Mouse (Mus musculus): ENCODE data around the gene Rcan2. TPM values are rescaled to one million over a fixed set of nuclear protein-coding genes. Genes with fewer than 3 reads are reported as not detected.
A peak's percentile ranks its signal among the peaks of the same experiment; 100 is the strongest.

Rcan2 gene
- polyA plus RNA-seq, 1 experiment from 2014 or later = 14.5 TPM

DNA sequence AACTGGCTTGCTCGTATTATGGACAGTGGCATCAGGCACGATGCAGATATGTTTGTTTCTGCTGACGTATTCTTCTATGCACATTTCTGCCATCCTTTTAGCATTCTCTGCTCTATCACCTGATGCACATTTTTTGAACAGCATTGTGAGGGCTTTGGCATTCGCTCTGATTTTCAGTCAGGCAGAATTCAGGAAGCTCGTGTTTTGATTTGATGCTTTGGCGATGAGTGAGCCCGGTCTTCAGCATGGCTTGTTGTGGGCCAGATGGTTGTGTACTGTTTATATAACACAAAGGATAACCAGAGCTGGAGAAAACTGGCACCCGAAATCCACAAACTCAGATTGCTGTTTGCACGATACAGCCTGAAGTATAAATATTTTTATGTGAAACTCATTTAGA, 39.1 kb downstream of the Rcan2 start:
- H3K27ac ChIP-seq = no peak overlapping the region
- DNase-seq (ENCODE audit: low spot score) = no peak
- 0 out of 2 replicates have a peak, but pooled peaks cover 2% of the 10 kb centered on the region for H3K36me3 ChIP-seq
- H3K9me3 ChIP-seq = no peaks in the 10 kb centered on the region
- H3K27me3 ChIP-seq (ENCODE audit: insufficient read depth, poor library complexity, severe bottlenecking) = no peaks in the 10 kb centered on the region
- no peaks in the 10 kb centered on the region for H3K4me1 ChIP-seq
- no peak overlapping the region for H3K4me3 ChIP-seq
- WGBS = 83% methylated on average over 9 of the region's 9 CpGs

DNA sequence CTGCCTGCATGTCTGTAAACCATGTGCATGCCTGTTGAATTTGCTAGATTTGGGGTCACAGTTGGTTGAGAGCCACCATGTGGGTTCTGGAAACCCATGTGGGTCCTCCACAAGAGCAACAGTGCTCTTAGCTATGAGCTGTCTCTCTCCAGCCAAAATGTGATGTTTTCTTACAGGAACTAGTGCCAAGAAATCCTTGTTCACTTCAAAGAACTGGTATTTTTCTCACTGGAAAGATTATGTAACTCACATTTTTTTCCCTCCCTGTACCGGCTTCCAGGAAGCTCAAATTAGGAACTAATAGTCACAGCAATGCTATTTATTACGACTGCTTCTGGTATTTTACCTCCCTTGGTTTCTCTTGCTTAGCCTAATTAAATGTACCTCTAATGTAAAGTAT, 45.6 kb downstream of the Rcan2 start:
- no peaks in the 10 kb centered on the region for H3K9me3 ChIP-seq

GRCm38 (mm10) chr17:43848903-43849302, 47.8 kb downstream of the Rcan2 start:
- Histone ChIP-seq H3K27ac (no peak overlapping the region), H3K4me3 (no peak overlapping the region), H3K36me3 (no peaks in the 10 kb centered on the region), H3K27me3 (ENCODE audit: insufficient read depth, poor library complexity, severe bottlenecking) (no peaks in the 10 kb centered on the region), H3K9me3 (no peaks in the 10 kb centered on the region), H3K4me1 (0 out of 2 replicates have a peak, but pooled peaks cover 5% of the 10 kb centered on the region)
- 67% methylated on average over 3 of the region's 3 CpGs for WGBS
- no peak for DNase-seq (ENCODE audit: low spot score)

More for the DNA sequence above, 45.6 kb downstream of the Rcan2 start:
- 71% methylated on average over 2 of the region's 2 CpGs for WGBS
- H3K27me3 ChIP-seq (ENCODE audit: insufficient read depth, poor library complexity, severe bottlenecking) = no peaks in the 10 kb centered on the region
- H3K36me3 ChIP-seq = no peaks in the 10 kb centered on the region
- no peak overlapping the region for H3K4me3 ChIP-seq
- DNase-seq (ENCODE audit: low spot score) = no peak
- no peak overlapping the region for H3K27ac ChIP-seq
- 0 out of 2 replicates have a peak, but pooled peaks cover 5% of the 10 kb centered on the region for H3K4me1 ChIP-seq

DNA sequence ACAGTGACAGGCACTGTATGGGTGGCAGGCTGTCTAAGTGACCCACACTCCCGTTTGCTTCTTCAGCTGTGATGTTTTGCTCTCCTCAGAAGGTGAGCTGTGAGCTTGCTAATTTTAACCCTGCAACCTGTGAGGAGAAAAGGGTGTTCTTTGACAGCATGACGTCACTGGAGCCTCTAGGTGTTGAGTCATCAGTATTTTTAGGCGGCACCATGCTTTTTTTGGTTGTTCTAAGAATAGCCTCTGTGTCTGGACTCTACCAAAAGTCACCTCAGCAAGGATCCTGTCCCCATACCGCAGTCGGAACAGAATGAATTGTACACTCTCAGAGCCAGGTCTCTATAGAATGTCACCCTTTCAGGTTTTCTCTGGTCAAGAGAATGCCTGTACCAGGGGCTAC, 54.0 kb downstream of the Rcan2 start:
- no peaks in the 10 kb centered on the region for H3K9me3 ChIP-seq
- H3K4me3 ChIP-seq = no peak overlapping the region; the same call in 1 of the 2 replicates
- peak overlapping the region; percentile 77 for H3K27ac ChIP-seq
- 42% methylated on average over 5 of the region's 5 CpGs for WGBS
- peaks cover 12% of the 10 kb centered on the region for H3K4me1 ChIP-seq
- no peaks in the 10 kb centered on the region for H3K36me3 ChIP-seq
- no peak for DNase-seq (ENCODE audit: low spot score)
- H3K27me3 ChIP-seq (ENCODE audit: insufficient read depth, poor library complexity, severe bottlenecking) = no peaks in the 10 kb centered on the region

DNA sequence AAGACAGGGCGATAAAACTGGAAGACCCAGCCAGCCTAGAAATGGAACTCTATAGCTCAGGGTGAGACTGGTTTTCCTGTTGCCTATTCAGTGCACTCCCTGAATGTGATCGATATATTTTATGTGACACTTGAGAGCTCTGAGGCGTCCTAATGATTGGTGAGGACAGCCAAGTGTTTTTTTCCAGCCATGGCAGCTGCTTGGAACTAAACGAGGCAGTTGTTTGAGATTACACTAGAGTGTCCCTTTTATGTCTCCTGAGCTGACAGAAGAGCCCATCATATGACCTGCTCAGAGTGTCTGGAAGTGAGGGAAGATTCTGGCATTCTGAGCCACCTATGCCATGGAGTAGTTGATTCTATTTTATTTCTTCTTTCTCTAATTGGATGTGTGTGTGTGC, 54.9 kb downstream of the Rcan2 start:
- Histone ChIP-seq H3K4me3 (no peak overlapping the region), H3K36me3 (no peaks in the 10 kb centered on the region), H3K27ac (peak overlapping the region; percentile 77), H3K9me3 (no peaks in the 10 kb centered on the region), H3K4me1 (peaks cover 12% of the 10 kb centered on the region), H3K27me3 (ENCODE audit: insufficient read depth, poor library complexity, severe bottlenecking) (no peaks in the 10 kb centered on the region)
- WGBS = 49% methylated on average over 4 of the region's 4 CpGs
- no peak for DNase-seq (ENCODE audit: low spot score)

DNA sequence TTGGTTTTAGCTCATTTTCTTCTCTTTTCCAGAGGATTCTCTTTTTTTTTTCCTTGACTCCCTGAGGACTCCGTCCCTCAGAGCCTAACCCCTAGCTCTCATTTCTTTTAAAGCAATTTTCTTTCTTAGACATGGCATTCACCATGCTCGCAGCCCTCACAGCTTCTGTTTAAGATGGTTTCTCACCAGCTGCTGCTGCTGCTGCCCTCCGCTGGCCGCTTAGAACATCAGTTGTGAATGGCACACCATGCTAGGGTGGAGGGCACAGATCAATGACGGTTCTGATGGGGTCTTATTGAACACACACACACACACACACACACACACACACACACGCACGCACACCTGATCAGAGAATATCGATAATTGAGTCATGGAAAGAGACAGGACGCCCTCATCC, 67.7 kb downstream of the Rcan2 start:
- no peaks in the 10 kb centered on the region for H3K27me3 ChIP-seq (ENCODE audit: insufficient read depth, poor library complexity, severe bottlenecking)
- WGBS = 81% methylated on average over 9 of the region's 9 CpGs
- no peak for DNase-seq (ENCODE audit: low spot score)

DNA sequence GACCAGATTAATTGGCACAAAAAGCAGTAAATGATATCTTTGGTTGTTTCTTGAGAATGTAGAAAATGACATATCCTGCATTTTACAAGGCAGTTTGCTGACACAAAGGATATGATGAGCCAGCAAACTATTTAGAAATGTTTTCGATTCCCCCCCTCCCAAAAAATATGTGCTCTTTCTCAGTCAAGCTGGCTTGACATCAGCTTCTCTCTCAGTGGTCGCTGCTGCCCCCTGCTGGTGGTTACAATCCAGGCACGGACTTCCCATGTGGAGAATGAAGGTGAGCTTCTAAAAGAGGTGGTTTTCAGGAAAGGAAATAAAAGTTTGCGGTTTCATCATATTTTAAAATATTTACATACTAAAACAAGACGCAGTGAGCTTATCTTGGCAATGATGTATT, 68.5 kb downstream of the Rcan2 start:
- WGBS = 20% methylated on average over 5 of the region's 5 CpGs
- DNase-seq (ENCODE audit: low spot score) = no peak
- no peaks in the 10 kb centered on the region for H3K27me3 ChIP-seq (ENCODE audit: insufficient read depth, poor library complexity, severe bottlenecking)
- no peaks in the 10 kb centered on the region for H3K36me3 ChIP-seq
- H3K4me1 ChIP-seq = peaks cover 5% of the 10 kb centered on the region
- H3K4me3 ChIP-seq = no peak overlapping the region
- H3K27ac ChIP-seq = no peak overlapping the region
- no peaks in the 10 kb centered on the region for H3K9me3 ChIP-seq

More for the DNA sequence above, 67.7 kb downstream of the Rcan2 start:
- Histone ChIP-seq H3K36me3 (no peaks in the 10 kb centered on the region), H3K9me3 (no peaks in the 10 kb centered on the region), H3K4me3 (no peak overlapping the region), H3K27ac (no peak overlapping the region), H3K4me1 (peaks cover 3% of the 10 kb centered on the region)

DNA sequence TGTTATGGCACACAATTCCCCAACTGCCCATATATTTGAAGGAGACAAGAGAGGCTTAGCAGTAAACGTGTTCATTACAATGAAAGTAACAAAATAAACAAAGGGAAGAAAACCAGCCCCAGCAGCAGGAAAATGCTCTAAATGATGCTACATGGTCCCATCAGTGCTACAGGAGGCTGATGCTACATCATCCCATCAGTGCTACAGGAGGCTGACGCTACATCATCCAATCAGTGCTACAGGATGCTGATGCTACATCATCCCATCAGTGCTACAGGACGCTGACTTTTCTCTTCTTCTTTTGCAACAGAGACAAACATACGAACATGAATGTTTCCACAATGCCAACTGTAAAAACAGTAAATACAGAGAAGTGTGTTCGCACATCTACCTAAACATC, 73.3 kb downstream of the Rcan2 start:
- 82% methylated on average over 5 of the region's 5 CpGs for WGBS
- DNase-seq (ENCODE audit: low spot score) = no peak
- Histone ChIP-seq H3K9me3 (no peaks in the 10 kb centered on the region), H3K27me3 (ENCODE audit: insufficient read depth, poor library complexity, severe bottlenecking) (no peaks in the 10 kb centered on the region), H3K4me1 (peaks cover 5% of the 10 kb centered on the region), H3K4me3 (no peak overlapping the region), H3K27ac (no peak overlapping the region), H3K36me3 (no peaks in the 10 kb centered on the region)

GRCm38 (mm10) chr17:43877425-43877824, 76.3 kb downstream of the Rcan2 start:
- no peak overlapping the region for H3K27ac ChIP-seq
- no peaks in the 10 kb centered on the region for H3K36me3 ChIP-seq
- H3K4me3 ChIP-seq = no peak overlapping the region
- 57% methylated on average over 2 of the region's 2 CpGs for WGBS
- DNase-seq (ENCODE audit: low spot score) = no peak
- peaks cover 5% of the 10 kb centered on the region for H3K4me1 ChIP-seq
- H3K27me3 ChIP-seq (ENCODE audit: insufficient read depth, poor library complexity, severe bottlenecking) = no peaks in the 10 kb centered on the region
- no peaks in the 10 kb centered on the region for H3K9me3 ChIP-seq

DNA sequence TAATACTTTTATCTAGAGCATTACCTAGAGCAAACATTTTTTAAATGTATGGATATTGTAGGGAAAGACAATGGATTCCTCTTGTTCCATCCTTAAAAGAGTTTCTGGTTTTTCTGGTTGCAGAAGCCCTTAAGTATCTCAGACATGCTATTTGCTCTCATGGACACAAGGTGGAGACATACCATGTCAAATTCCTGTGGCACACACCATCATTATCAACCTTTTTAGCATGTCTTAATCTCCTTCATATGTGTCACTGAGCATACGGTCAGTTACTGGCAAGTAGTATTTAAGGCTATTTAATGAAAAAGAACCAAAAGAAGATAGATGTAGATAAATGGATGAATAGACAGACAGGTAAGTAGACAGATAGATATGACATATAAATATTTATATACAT, 81.9 kb downstream of the Rcan2 start:
- H3K4me1 ChIP-seq = no peaks in the 10 kb centered on the region
- no peaks in the 10 kb centered on the region for H3K9me3 ChIP-seq
- no peaks in the 10 kb centered on the region for H3K36me3 ChIP-seq
- no peak for DNase-seq (ENCODE audit: low spot score)
- WGBS = 18% methylated on average over 1 of the region's 1 CpGs
- H3K27ac ChIP-seq = no peak overlapping the region
- no peaks in the 10 kb centered on the region for H3K27me3 ChIP-seq (ENCODE audit: insufficient read depth, poor library complexity, severe bottlenecking)
- no peak overlapping the region for H3K4me3 ChIP-seq

DNA sequence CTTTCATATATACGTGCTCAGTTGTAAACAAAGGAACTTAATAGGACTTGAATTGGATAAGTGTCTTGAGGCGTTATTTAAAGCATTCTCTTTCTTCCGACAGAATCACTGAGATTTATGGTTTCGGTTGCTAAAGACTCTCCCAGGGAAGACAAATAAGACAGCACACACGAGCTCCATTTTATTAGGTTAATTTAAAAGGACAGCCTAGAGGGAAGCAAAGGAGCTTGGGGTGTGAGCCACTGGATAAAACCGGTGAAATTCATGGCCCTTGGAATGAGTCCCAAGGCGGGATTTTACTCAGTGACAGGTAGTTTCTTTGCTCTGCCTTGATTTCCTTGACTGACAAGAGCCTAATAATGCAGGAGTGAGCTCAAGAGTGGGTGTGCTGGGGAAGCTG, 85.1 kb downstream of the Rcan2 start:
- Histone ChIP-seq H3K27me3 (ENCODE audit: insufficient read depth, poor library complexity, severe bottlenecking) (no peaks in the 10 kb centered on the region), H3K36me3 (no peaks in the 10 kb centered on the region), H3K4me3 (no peak overlapping the region), H3K4me1 (no peaks in the 10 kb centered on the region), H3K9me3 (no peaks in the 10 kb centered on the region), H3K27ac (no peak overlapping the region)
- no peak for DNase-seq (ENCODE audit: low spot score)
- 80% methylated on average over 7 of the region's 7 CpGs for WGBS

GRCm38 (mm10) chr17:43887931-43888330, 86.8 kb downstream of the Rcan2 start:
- H3K9me3 ChIP-seq = no peaks in the 10 kb centered on the region
- no peaks in the 10 kb centered on the region for H3K4me1 ChIP-seq
- H3K27me3 ChIP-seq (ENCODE audit: insufficient read depth, poor library complexity, severe bottlenecking) = no peaks in the 10 kb centered on the region
- no peak overlapping the region for H3K4me3 ChIP-seq
- no peak overlapping the region for H3K27ac ChIP-seq
- no peaks in the 10 kb centered on the region for H3K36me3 ChIP-seq
- DNase-seq (ENCODE audit: low spot score) = no peak
- WGBS = 81% methylated on average over 7 of the region's 7 CpGs

DNA sequence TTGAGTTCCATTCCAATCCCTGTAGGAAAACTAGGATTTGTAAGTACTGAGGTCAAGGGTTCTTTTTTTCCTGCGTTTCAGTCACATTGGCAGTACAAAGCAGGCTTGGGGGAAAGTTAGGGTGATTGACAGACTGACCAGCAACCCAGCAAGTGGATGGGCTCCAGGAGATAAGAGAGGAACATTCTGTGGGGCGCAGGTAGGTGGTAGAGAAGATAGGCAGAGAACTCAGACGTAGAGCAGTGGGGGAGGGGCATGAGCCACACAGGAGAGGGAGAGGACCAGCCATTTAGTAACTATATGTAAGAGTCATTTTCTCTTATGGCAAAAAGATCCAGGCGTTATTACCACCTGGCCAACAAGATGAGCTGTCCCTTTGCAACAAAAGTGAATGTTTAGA, 96.2 kb downstream of the Rcan2 start:
- no peaks in the 10 kb centered on the region for H3K9me3 ChIP-seq
- no peaks in the 10 kb centered on the region for H3K36me3 ChIP-seq
- no peak overlapping the region for H3K4me3 ChIP-seq
- peaks cover 4% of the 10 kb centered on the region; the same call in 1 of the 2 replicates for H3K4me1 ChIP-seq
- H3K27me3 ChIP-seq (ENCODE audit: insufficient read depth, poor library complexity, severe bottlenecking) = no peaks in the 10 kb centered on the region
- DNase-seq (ENCODE audit: low spot score) = no peak
- no peak overlapping the region for H3K27ac ChIP-seq
- WGBS = 47% methylated on average over 4 of the region's 4 CpGs

GRCm38 (mm10) chr17:43899405-43900092, 98.4 kb downstream of the Rcan2 start:
- 86% methylated on average over 4 of the region's 4 CpGs for WGBS
- H3K4me3 ChIP-seq = no peak overlapping the region

More at GRCm38 (mm10) chr17:43899405-43900092, 98.4 kb downstream of the Rcan2 start:
- DNase-seq (ENCODE audit: low spot score) = no peak
- Histone ChIP-seq H3K9me3 (no peaks in the 10 kb centered on the region), H3K27me3 (ENCODE audit: insufficient read depth, poor library complexity, severe bottlenecking) (no peaks in the 10 kb centered on the region), H3K36me3 (no peaks in the 10 kb centered on the region), H3K4me1 (peaks cover 4% of the 10 kb centered on the region; the same call in 1 of the 2 replicates), H3K27ac (no peak overlapping the region)

Data from heart, embryonic 10.5 days (tissue).